Mouse (Mus musculus) kidney, embryonic 14.5 days (tissue): ENCODE results near the gene Dlg2. TPM values are rescaled to one million over a fixed set of nuclear protein-coding genes. Genes with fewer than 3 reads are reported as not detected.

Experiments used
- ATAC-seq: fragments of 200-750 bp; cut with Nextera tagmentation; 2 replicates; pipeline ENCODE4 v1.8.0; 2017; ENCODE audit warnings: moderate number of reproducible peaks, mild to moderate bottlenecking, moderate TSS enrichment, moderate library complexity; ENCODE audit not compliant: low FRiP score, low TSS enrichment
- H3K27ac ChIP-seq: fragments of 300-500 bp; sonication (generic); 2 replicates; pipeline ENCODE4 v1.5.1; 2014; ENCODE audit warnings: low read depth, mild to moderate bottlenecking, low read length, moderate library complexity, mixed read lengths
- H3K27me3 ChIP-seq: fragments of 300-500 bp; sonication (generic); 2 replicates; pipeline ENCODE4 v1.6.1; 2014; ENCODE audit warnings: mild to moderate bottlenecking, low read length; ENCODE audit not compliant: control insufficient read depth, insufficient read depth
- H3K36me3 ChIP-seq: fragments of 300-500 bp; sonication (generic); 2 replicates; pipeline ENCODE4 v1.6.1; 2014; ENCODE audit warnings: low read length, mixed read lengths; ENCODE audit not compliant: control insufficient read depth, insufficient read depth
- H3K4me1 ChIP-seq: fragments of 300-500 bp; sonication (generic); 2 replicates; pipeline ENCODE4 v1.6.1; 2014; ENCODE audit warnings: low read length, mixed read lengths; ENCODE audit not compliant: control insufficient read depth, insufficient read depth
- H3K4me2 ChIP-seq: fragments of 300-500 bp; sonication (generic); replicated peaks from 2 replicates; pipeline ENCODE4 v1.6.1; 2014; ENCODE audit warnings: low read depth, mild to moderate bottlenecking, low read length
- H3K4me3 ChIP-seq: fragments of 300-500 bp; sonication (generic); 2 replicates; pipeline ENCODE4 v1.5.1; 2014; ENCODE audit warnings: mild to moderate bottlenecking, low read length
- H3K9ac ChIP-seq: fragments of 300-500 bp; sonication (generic); 2 replicates; pipeline ENCODE4 v1.6.1; 2014; ENCODE audit warnings: low read depth, mild to moderate bottlenecking, low read length, moderate library complexity
- H3K9me3 ChIP-seq: fragments of 300-500 bp; sonication (generic); 2 replicates; pipeline ENCODE4 v1.6.1; 2016; ENCODE audit warnings: low read length; ENCODE audit not compliant: control insufficient read depth
- WGBS: fragments of 180-500 bp; shearing (Covaris S2); extraction: QIAGEN DNeasy Blood & Tissue Kit; methylation state at CpG from one replicate; pipeline ENCODE4 v1.1.7; 2014; 5-methylcytosine and 5-hydroxymethylcytosine counted together
- polyA plus RNA-seq: library from polyadenylated mRNA; unstranded; fragments of >200 nt; fragmentation: Nextera tagmentation; extraction: Ambion mirVana; gene quantifications from 2 replicates; pipeline ENCODE4 v1.2.1, GENCODE M21; 2014

Gene Dlg2
- polyA plus RNA-seq, 1 experiment from 2014 or later: 0.97 TPM

DNA sequence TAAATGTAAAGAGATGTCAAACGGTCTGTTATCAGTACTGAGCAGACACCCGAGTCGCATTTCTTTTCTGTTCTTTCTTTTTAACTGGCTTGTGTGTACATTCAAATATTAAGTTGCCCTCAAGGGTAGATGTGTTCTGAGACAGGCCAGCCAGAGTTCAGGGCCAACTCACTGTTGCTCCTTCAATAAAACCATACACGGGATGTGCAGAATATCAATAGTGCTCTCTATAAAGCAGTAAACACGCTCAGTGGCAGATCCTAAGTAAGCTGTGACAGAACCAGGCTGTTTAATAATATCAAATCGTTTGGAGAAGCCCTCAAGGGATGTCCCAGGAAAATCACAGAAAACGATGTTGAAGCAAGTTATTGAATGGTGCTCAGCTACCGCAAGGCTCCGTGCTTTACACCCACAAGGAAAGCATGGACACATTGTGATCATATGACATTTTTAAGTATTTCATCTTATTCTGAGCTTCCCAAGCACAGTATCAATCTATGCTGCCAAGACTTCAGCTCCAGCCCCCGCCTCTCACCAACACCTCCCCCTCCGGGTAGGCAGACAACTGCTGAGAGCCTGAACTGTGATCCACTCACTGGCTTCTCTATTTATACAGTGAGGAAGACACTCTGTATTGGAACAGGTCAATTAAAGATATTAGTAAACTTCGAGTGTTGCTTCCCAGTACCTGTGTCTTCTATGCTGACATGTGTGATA lies 1458.6 kb downstream of the Dlg2 start:
- Histone ChIP-seq H3K4me2 (no peak overlapping the region), H3K4me1 (no peaks in the 10 kb centered on the region), H3K9ac (no peak overlapping the region), H3K27ac (no peak overlapping the region), H3K27me3 (no peaks in the 10 kb centered on the region), H3K9me3 (no peaks in the 10 kb centered on the region), H3K36me3 (no peaks in the 10 kb centered on the region), H3K4me3 (no peak overlapping the region)
- WGBS: 68% methylated on average over 12 of the region's 12 CpGs
- ATAC-seq: no peak

DNA sequence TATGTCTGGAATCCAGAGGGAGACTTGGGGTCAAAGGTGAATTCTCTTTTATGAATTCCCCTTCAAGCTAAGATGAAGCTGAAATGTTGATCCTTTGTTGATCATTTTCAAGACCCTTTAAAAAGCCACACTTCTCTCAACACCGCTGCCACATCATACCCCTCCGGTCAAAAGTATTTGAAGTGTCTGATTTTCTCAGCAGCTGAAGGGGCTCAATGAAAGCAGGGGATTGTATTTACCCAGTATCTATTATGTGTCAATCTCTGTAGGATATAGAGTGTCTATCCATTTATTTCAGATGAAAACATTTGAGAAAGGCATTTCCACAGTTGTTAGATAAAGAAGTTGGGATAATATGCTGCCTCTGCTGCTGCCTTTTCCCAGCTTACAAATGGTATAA lies 1459.7 kb downstream of the Dlg2 start:
- no peak for ATAC-seq
- WGBS: 71% methylated on average over 2 of the region's 2 CpGs
- Histone ChIP-seq H3K4me2 (no peak overlapping the region), H3K27me3 (no peaks in the 10 kb centered on the region), H3K9ac (no peak overlapping the region), H3K27ac (no peak overlapping the region), H3K9me3 (no peaks in the 10 kb centered on the region), H3K36me3 (no peaks in the 10 kb centered on the region), H3K4me1 (no peaks in the 10 kb centered on the region), H3K4me3 (no peak overlapping the region)

DNA sequence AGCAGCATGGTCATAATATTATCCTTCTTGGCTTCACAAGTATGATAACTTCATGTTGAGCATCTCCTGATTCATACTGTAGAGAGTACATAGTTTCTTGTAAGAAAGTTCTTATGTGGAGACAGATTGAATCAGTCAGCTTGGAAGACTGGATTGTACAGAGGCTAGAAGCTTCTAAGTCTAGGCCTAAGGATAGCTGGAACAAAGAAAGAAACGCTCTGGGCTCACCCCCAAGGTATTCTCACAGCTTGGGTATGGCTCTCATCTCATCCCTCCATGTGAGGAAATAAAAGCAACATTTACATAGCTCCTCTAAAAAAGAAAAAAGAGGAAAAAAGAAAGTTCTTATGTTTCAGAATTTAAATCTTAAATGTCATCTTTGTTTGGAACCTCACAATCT lies 1466.8 kb downstream of the Dlg2 start:
- no peak for ATAC-seq
- no peaks in the 10 kb centered on the region for H3K27me3 ChIP-seq
- WGBS: 87% methylated on average over 1 of the region's 1 CpGs

DNA sequence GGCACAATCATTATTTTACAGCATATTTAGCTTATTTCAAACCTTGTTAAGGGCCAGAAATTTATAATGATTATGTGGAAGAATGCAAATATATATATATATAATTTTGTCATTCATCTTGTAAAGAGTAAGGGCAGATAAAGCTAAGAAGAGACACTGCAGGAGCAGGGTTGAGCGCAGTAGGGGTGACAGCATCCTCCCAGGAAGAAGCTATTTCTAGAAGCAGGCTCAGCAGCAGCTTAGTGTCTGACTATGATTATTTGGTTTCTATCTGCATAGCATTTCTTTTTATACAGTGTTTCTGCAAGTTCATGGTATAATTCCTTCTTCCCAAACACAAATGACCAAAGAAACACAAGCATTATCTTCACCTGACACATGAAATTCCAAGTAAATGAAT lies 1479.1 kb downstream of the Dlg2 start:
- no peak overlapping the region for H3K4me3 ChIP-seq
- no peak for ATAC-seq
- no peaks in the 10 kb centered on the region for H3K9me3 ChIP-seq
- no peaks in the 10 kb centered on the region for H3K27me3 ChIP-seq
- no peak overlapping the region for H3K27ac ChIP-seq
- H3K4me2 ChIP-seq: no peak overlapping the region
- no peaks in the 10 kb centered on the region for H3K36me3 ChIP-seq
- no peak overlapping the region for H3K9ac ChIP-seq
- 92% methylated on average over 1 of the region's 1 CpGs for WGBS
- no peaks in the 10 kb centered on the region for H3K4me1 ChIP-seq

More for the DNA sequence above, 1466.8 kb downstream of the Dlg2 start:
- no peaks in the 10 kb centered on the region for H3K9me3 ChIP-seq
- no peak overlapping the region for H3K9ac ChIP-seq
- no peak overlapping the region for H3K4me2 ChIP-seq
- H3K4me1 ChIP-seq: no peaks in the 10 kb centered on the region
- no peak overlapping the region for H3K4me3 ChIP-seq
- no peak overlapping the region for H3K27ac ChIP-seq
- no peaks in the 10 kb centered on the region for H3K36me3 ChIP-seq

DNA sequence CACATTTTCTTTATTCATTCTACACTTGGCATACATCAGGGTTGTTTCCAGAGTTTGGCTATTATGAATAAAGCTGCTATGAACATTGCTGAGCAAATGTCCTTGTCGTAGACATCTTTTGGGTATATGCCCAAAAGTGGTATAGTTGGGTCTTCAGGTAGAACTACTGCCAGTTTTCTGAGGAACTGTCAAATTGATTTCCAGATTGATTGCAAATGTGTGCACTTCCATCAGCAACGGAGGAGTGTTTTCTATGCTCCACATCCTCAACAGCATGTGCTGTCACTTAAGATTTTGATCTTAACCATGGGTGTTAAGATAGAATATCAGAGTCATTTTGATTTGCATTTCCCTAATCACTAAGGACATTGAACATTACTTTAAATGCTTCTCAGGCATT lies 1486.5 kb downstream of the Dlg2 start:
- H3K27me3 ChIP-seq: no peaks in the 10 kb centered on the region
- ATAC-seq: no peak
- no peaks in the 10 kb centered on the region for H3K9me3 ChIP-seq
- no peak overlapping the region for H3K9ac ChIP-seq
- no peaks in the 10 kb centered on the region for H3K36me3 ChIP-seq
- H3K4me2 ChIP-seq: no peak overlapping the region
- no peak overlapping the region for H3K4me3 ChIP-seq
- H3K27ac ChIP-seq: no peak overlapping the region
- H3K4me1 ChIP-seq: no peaks in the 10 kb centered on the region
- WGBS: 95% methylated on average over 2 of the region's 2 CpGs

DNA sequence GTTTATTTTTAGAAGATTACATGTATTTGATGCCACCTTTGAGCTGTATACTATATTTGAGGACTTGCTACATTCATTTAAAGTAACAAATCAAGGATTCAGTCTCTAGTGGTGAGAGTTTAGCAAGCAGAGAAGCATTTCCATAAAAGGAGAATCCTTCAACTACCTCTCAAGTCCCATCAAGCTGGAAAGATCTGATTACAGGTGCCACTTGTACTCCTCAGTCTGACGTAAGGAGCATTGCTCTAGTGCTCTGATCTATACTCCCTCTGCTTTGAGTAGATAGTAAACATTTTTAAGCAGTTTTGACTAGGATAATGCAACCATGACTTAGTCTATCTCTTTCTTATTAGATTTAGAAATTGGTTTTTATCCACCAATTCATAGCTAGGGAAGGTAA lies 1496.5 kb downstream of the Dlg2 start:
- no peak for ATAC-seq
- Histone ChIP-seq H3K9me3 (no peaks in the 10 kb centered on the region), H3K27ac (no peak overlapping the region), H3K27me3 (no peaks in the 10 kb centered on the region), H3K9ac (no peak overlapping the region), H3K4me2 (no peak overlapping the region), H3K4me1 (no peaks in the 10 kb centered on the region), H3K4me3 (no peak overlapping the region), H3K36me3 (no peaks in the 10 kb centered on the region)
- WGBS: 40% methylated on average over 1 of the region's 1 CpGs

DNA sequence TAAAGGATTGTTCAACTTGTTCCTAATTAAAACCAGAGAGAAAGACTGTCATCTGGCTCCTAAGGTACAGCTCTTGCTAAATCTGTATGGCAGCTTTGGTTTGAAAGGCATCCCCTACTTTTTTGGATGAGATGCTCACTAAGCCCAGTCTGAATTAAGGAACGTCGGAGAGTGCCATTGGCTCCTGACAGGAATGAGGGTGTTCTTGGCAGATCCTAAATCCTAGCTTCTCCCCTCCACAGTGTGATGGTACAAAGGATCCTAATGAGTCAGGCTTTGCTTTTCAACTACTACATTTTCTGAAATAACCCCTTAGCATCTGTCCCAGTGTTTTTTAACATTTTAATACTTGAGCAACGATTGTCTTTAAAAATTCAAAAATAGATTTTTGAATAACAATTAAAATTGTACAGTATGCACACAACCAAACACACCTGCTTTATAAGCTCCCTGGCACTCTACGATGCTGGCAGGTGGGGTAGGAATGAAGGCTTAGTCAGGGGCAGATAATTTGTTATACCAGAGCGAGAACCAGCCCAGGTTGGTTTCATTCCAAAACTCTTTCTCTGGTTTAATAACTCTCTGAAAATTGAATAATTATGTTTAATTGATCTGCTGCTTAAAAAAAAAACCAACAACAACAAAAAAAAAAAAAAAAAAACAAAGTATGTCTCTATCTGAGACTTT lies 1527.4 kb downstream of the Dlg2 start:
- H3K27me3 ChIP-seq: no peaks in the 10 kb centered on the region
- no peaks in the 10 kb centered on the region for H3K36me3 ChIP-seq
- H3K9ac ChIP-seq: no peak overlapping the region
- WGBS: 86% methylated on average over 5 of the region's 5 CpGs
- no peaks in the 10 kb centered on the region for H3K4me1 ChIP-seq
- no peaks in the 10 kb centered on the region for H3K9me3 ChIP-seq
- no peak overlapping the region for H3K4me2 ChIP-seq
- H3K27ac ChIP-seq: no peak overlapping the region
- no peak overlapping the region for H3K4me3 ChIP-seq
- ATAC-seq: no peak

DNA sequence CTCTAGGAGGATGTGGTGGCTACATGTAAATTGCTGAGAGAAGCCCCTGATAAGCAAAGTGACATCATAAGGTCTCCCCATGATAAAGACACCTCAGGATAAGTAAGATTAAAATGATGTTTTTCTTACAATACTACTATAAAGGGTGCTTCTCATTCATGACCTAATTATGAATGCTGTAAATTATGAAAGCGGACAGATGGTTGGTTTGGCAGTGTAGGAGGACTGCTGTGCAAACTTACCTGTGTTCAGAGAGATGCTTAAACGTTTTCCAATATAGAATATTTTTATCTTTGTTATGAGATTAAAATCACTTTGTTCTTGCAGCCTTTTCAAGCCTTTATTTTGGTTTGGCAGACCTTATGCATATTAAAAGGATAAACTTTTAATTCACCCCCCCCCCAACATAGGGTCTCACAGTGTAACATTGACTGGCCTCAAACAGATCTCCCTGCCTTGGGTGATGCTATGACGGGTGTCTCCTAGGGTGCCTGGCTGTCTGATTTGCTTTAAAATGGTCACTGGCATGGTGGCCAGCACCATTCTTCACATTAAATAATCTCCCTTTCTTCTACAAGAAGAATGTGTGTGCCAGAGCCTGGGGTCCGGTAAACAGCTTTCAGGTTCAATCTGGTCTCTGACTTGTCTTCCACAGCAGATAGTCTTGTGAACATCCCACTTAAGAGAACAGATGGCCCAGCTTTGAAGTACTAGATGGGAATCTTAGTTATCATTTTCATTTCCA lies 1529.4 kb downstream of the Dlg2 start:
- H3K9me3 ChIP-seq: no peaks in the 10 kb centered on the region
- H3K27ac ChIP-seq: no peak overlapping the region
- no peak overlapping the region for H3K4me2 ChIP-seq
- 78% methylated on average over 4 of the region's 4 CpGs for WGBS
- ATAC-seq: no peak
- no peaks in the 10 kb centered on the region for H3K36me3 ChIP-seq
- no peaks in the 10 kb centered on the region for H3K27me3 ChIP-seq
- no peak overlapping the region for H3K9ac ChIP-seq
- H3K4me3 ChIP-seq: no peak overlapping the region
- no peaks in the 10 kb centered on the region for H3K4me1 ChIP-seq

DNA sequence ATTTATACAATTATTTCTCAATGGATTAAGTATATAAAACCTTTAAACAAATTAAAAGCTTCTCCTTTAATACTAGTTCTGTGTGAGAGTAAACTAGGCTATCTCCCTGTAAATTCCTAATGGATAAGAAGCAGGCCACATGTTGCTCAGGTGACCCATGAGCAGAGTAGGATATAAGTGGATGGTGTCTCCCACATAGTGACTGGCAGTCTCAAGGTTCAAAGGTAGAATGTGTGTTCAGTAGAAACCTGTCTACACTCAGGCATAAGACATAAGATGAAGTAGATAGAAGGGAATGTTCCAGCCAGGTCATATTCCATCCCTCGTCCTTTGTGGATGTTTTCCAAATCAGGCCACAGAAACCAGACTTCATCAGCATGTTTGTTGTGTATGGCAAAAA lies 1532.2 kb downstream of the Dlg2 start:
- no peak overlapping the region for H3K4me3 ChIP-seq
- H3K9me3 ChIP-seq: no peaks in the 10 kb centered on the region
- no peaks in the 10 kb centered on the region for H3K27me3 ChIP-seq
- no peaks in the 10 kb centered on the region for H3K36me3 ChIP-seq
- no peak for ATAC-seq
- no peak overlapping the region for H3K27ac ChIP-seq
- no peak overlapping the region for H3K4me2 ChIP-seq
- WGBS: 97% methylated on average over 1 of the region's 1 CpGs
- no peaks in the 10 kb centered on the region for H3K4me1 ChIP-seq
- H3K9ac ChIP-seq: no peak overlapping the region
